Mouse (Mus musculus): ENCODE measurements at regions not wholly inside any gene's neighbourhood (a gene's known extent, or its start where the extent isn't known, plus 50 kb on each side); places are given as distances from the start of the nearest gene placed in this dataset.
"Not testable (repeated sequence)": the region's sequence is repeated elsewhere in the genome, so short reads cannot be mapped to it uniquely, and the experiment has no call there.

DNA sequence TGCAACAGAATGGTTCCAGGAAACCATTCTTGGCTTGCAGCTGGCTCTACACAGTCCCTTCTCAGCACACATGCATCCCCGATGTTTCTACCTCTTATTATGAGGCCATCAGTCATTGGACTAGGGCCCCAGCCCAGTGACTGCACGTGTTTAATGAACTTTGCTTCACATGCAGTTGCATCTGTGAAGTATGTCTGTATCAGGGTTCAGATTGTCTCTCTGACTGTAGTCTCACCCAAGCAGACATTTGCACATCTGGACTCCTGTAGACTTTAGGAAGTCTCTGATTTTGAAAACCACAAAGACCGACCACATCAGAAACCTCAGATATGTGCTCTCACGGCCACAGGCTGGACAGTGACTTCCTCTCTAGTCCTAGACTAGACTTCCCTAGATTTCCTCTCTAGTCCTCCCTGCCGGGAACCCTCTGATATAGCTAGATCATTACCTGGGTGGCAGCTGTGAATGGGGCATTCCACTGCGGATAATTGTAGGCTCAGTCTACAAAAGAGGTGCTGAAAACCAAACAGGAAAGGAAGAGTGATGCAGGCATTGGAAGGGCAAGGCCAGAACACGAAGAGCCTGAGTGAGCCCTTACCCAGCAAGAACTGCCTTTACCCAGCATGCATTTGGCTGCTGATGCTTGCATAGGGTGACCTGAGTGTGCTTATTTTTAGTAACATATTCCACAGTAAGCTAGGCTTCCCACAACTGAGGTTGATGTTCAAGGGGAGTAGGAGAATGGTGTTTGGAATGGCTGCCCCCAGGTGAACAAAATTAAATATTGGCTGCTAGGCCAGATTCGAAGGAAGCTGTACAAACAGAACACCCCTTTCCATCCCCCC is 123.5 kb downstream of the Pmp22 start:
- H3K36me3 ChIP-seq, result no peaks in the 10 kb centered on the region
- peaks cover 9% of the 10 kb centered on the region; the same call in 1 of the 2 replicates for H3K27me3 ChIP-seq (ENCODE audit: low read depth, poor library complexity, severe bottlenecking)
- peaks cover 11% of the 10 kb centered on the region for H3K4me1 ChIP-seq
- H3K27ac ChIP-seq (replicated peaks), result no peak overlapping the region
- H3K9me3 ChIP-seq (replicated peaks), result no peaks in the 10 kb centered on the region
- no peak for DNase-seq (ENCODE audit: low spot score)
- 88% methylated on average over 8 of the region's 8 CpGs for WGBS
- no peak overlapping the region for H3K4me3 ChIP-seq

DNA sequence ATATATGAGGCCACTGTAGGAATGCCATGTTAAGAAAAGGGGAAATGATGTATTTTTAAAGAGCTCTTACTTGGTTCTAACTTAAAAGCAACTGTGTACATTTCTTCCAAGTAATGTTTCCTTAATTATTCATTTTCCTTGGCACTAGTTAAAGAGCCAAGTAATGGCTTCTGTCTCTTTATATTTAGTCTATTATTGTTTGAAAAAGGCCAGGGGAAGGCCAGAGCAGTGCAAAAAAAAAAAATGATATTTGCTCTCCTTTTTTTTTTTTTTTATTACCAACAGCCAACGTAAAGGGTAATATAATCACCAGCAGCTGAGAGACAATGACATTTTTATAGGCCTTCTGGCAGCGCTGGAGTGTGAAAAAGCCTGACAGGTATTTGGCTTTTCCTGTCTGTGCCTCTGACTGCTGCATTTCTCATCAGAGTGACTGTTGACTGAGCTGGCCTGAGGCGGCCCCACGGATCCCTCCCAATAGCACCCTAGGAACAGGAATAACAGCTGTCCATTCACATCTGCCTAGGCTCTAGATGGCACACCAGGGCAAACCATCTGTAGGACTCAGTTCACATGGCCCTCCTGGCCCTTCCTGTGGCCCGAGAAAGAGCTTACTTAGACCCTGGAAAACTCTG is 124.3 kb downstream of the Pmp22 start:
- no peak overlapping the region; the same call in 1 of the 2 replicates for H3K27ac ChIP-seq (replicated peaks)
- H3K4me1 ChIP-seq, result peaks cover 11% of the 10 kb centered on the region
- no peaks in the 10 kb centered on the region for H3K9me3 ChIP-seq (replicated peaks)
- DNase-seq (ENCODE audit: low spot score), result no peak
- 73% methylated on average over 5 of the region's 5 CpGs for WGBS
- peaks cover 9% of the 10 kb centered on the region; the same call in 1 of the 2 replicates for H3K27me3 ChIP-seq (ENCODE audit: low read depth, poor library complexity, severe bottlenecking)
- H3K4me3 ChIP-seq, result no peak overlapping the region
- H3K36me3 ChIP-seq, result no peaks in the 10 kb centered on the region

DNA sequence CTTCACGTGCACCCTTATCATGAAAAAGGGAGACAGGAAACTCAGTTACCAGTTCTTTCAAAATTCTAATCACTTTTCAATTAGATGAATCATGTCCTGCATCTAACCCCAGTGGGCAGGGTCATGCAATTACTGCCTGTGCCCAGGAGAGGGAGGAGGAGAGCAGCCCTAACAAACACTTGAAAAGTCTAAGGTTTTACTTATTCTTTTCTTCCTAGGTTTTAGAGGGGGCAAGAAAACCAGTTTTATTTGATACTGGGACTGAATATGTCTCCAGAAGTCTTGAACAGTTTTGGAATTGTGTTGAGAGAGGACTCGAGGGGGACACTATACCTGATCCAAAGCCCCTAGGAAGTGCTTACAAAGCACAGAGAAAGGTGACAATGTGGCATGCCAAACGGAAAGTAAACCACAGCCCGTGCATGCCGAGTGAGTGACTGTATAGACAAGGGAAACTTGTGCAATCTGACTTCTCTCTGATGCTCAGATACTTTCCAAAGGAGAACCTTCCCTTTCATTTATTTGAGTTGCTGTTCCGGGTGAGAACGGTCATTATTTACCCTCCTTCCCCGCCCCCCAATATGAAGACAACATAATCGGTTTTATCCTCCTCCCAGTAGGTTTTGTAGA is 135.8 kb downstream of the Pmp22 start:
- no peaks in the 10 kb centered on the region for H3K9me3 ChIP-seq (replicated peaks)
- no peaks in the 10 kb centered on the region for H3K27me3 ChIP-seq (ENCODE audit: low read depth, poor library complexity, severe bottlenecking)
- no peak overlapping the region for H3K4me3 ChIP-seq
- H3K36me3 ChIP-seq, result no peaks in the 10 kb centered on the region
- H3K27ac ChIP-seq (replicated peaks), result no peak overlapping the region
- 59% methylated on average over 9 of the region's 9 CpGs for WGBS
- peaks cover 18% of the 10 kb centered on the region for H3K4me1 ChIP-seq
- peak; percentile 24 for DNase-seq (ENCODE audit: low spot score)

DNA sequence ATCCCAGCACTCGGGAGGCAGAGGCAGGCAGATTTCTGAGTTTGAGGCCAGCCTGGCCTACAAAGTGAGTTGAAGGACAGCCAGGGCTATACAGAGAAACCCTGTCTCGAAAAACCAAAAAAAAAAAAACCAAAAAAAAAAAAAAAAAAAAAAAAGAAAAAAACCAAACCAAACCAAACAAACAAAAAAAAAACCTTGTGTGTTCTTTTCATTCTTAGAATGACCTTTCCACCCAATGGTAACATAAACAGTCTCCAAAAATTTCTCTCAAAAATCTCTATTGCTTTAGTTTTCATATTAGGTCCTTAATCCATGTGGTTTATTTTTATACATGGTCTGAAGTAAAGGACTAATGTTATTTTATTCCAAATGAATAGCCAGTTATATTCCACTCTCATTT is 137.5 kb downstream of the Pmp22 start:
- not testable (repeated sequence) for H3K27me3 ChIP-seq (ENCODE audit: low read depth, poor library complexity, severe bottlenecking); DNase-seq (ENCODE audit: low spot score); H3K27ac ChIP-seq (replicated peaks); H3K4me3 ChIP-seq; H3K9me3 ChIP-seq (replicated peaks); H3K36me3 ChIP-seq
- peaks cover 25% of the 10 kb centered on the region for H3K4me1 ChIP-seq
- WGBS, result 73% methylated on average over 2 of the region's 2 CpGs

DNA sequence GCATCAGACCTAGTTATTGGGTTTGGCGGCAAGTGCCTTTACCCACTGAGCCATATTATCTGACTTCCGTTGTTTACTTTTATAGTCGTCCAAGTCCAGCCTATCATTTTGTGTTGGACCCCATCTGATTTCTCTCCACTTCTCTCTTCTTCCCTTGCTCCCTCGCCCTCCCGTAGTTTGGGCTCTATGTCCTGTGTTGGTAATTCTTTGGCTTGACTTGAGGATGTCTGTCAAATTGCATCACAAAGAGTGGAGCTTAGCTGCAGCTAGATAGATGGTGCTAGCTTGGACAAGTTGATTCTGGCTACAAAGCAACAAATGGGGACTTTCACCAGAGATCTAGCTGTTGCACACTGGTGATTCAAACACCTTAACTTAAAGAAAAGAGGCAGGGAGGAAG is 147.9 kb downstream of the Pmp22 start:
- no peaks in the 10 kb centered on the region for H3K36me3 ChIP-seq
- WGBS, result 83% methylated on average over 5 of the region's 5 CpGs
- H3K27ac ChIP-seq (replicated peaks), result no peak overlapping the region
- H3K4me1 ChIP-seq, result peaks cover 7% of the 10 kb centered on the region
- H3K27me3 ChIP-seq (ENCODE audit: low read depth, poor library complexity, severe bottlenecking), result peaks cover 14% of the 10 kb centered on the region; the same call in 1 of the 2 replicates
- H3K4me3 ChIP-seq, result no peak overlapping the region
- no peaks in the 10 kb centered on the region for H3K9me3 ChIP-seq (replicated peaks)
- no peak for DNase-seq (ENCODE audit: low spot score)

DNA sequence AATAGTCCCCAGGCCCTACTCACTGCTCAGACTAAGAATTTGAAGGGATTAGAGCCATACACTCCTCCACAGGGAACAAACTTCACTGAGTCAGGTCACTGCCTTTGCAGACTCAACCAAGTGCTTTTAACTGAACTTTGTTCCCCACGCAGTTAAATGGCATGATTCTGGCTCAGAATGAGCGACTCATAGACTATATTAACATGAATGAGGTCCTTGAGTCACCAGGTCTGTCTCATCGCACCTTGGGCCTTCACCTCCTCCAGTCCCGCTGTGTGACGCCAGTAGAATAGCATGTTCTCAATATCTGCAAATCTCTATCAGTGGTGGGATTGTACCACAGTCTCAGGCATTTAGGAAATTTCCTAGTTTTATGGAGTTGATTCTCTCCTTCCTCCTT is 153.1 kb downstream of the Pmp22 start:
- Histone ChIP-seq H3K27me3 (ENCODE audit: low read depth, poor library complexity, severe bottlenecking) (peaks cover 4% of the 10 kb centered on the region; the same call in 1 of the 2 replicates), H3K27ac (replicated peaks) (no peak overlapping the region), H3K4me3 (no peak overlapping the region), H3K36me3 (no peaks in the 10 kb centered on the region), H3K4me1 (no peaks in the 10 kb centered on the region), H3K9me3 (replicated peaks) (no peaks in the 10 kb centered on the region)
- WGBS, result 92% methylated on average over 5 of the region's 5 CpGs
- DNase-seq (ENCODE audit: low spot score), result no peak

DNA sequence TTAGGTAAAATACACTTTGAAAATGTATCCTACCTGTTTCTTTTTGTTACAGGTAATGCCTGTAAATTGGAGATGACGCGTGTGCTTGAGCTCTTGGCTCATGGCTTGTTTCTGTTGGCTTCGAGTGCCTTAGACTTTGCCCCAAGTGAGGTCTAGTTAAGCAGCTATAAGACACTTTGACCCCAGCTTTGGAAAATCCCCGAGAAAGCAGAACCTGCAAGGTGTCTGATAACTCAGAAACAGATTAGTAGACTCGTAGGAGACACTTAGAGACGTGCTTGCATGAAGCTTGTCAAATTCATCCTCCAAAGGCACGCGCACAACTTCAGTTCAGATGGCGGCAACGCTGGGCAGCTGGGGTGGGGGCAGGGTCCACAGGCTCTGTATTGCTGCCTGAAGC is 153.8 kb downstream of the Pmp22 start:
- Histone ChIP-seq H3K9me3 (replicated peaks) (no peaks in the 10 kb centered on the region), H3K4me1 (0 out of 2 replicates have a peak, but pooled peaks cover 1% of the 10 kb centered on the region), H3K27ac (replicated peaks) (no peak overlapping the region), H3K4me3 (no peak overlapping the region), H3K27me3 (ENCODE audit: low read depth, poor library complexity, severe bottlenecking) (no peaks in the 10 kb centered on the region), H3K36me3 (no peaks in the 10 kb centered on the region)
- no peak for DNase-seq (ENCODE audit: low spot score)
- 88% methylated on average over 10 of the region's 10 CpGs for WGBS

DNA sequence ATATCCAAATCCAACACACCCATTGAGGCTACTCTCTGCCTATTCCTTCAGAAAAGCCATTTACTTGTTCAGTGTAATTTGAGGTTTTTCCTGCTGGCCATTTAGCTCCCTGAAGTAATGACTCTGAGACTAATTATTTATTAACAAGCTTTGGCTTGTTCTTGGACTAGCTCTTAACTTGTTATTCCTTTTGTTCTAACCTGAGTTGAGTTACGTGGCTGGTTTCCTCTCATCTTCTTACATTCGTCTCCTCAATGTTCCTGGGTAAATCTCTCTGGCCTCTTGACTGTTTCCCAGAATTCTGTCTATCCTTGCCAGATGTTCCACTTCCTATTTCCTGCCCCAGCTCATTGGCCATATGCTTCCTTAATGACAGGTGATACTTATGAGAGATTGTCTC is 157.2 kb downstream of the Pmp22 start:
- Histone ChIP-seq H3K4me1 (0 out of 2 replicates have a peak, but pooled peaks cover 3% of the 10 kb centered on the region), H3K4me3 (no peak overlapping the region)
- 87% methylated on average over 2 of the region's 2 CpGs for WGBS

DNA sequence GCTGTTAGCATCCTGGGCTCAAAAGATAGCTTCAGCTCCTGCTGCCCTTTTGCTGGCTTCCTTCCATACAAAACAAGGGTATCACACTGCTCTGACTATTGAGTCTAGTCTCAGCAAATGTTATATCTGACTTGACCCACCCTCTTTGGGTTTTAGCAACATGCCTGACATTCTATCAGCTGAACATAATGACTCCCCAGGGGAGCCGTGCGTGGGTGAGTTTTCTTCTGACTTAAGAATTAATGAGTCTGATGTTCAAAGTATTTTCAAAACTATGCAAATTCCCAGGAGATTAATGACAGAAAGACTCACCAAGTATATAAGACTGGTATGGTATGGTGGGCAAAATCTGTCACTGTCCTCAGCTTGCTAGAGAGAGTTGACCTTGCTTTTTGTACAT is 159.0 kb downstream of the Pmp22 start:
- no peak overlapping the region for H3K27ac ChIP-seq (replicated peaks)
- no peaks in the 10 kb centered on the region for H3K27me3 ChIP-seq (ENCODE audit: low read depth, poor library complexity, severe bottlenecking)
- no peaks in the 10 kb centered on the region for H3K9me3 ChIP-seq (replicated peaks)
- WGBS, result 78% methylated on average over 2 of the region's 2 CpGs
- no peaks in the 10 kb centered on the region for H3K36me3 ChIP-seq
- no peak for DNase-seq (ENCODE audit: low spot score)
- 0 out of 2 replicates have a peak, but pooled peaks cover 3% of the 10 kb centered on the region for H3K4me1 ChIP-seq
- H3K4me3 ChIP-seq, result no peak overlapping the region

More for the DNA sequence above, 157.2 kb downstream of the Pmp22 start:
- Histone ChIP-seq H3K27ac (replicated peaks) (no peak overlapping the region), H3K27me3 (ENCODE audit: low read depth, poor library complexity, severe bottlenecking) (no peaks in the 10 kb centered on the region), H3K36me3 (no peaks in the 10 kb centered on the region), H3K9me3 (replicated peaks) (no peaks in the 10 kb centered on the region)
- DNase-seq (ENCODE audit: low spot score), result no peak

DNA sequence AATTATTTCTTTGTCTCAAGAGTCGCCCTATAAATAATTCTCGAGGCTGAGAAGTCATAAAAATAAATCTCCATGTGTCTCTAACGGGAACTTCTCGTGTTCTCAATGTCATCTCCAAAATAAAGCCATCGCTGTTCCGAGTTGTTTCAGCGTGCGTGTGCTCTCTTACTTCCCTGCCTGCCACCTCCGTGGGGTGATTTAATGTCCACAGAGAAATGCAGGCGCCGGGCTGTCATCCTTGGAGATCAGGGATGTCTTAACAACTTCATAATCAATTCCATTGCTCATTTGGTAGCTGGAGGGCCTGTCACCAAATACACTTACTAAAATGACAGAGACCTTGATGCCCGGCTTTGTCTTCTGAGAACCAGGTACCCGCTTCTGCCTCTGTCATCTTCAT is 161.8 kb downstream of the Pmp22 start:
- Histone ChIP-seq H3K4me3 (no peak overlapping the region), H3K27me3 (ENCODE audit: low read depth, poor library complexity, severe bottlenecking) (no peaks in the 10 kb centered on the region), H3K9me3 (replicated peaks) (no peaks in the 10 kb centered on the region), H3K36me3 (no peaks in the 10 kb centered on the region), H3K27ac (replicated peaks) (no peak overlapping the region), H3K4me1 (0 out of 2 replicates have a peak, but pooled peaks cover 3% of the 10 kb centered on the region)
- 94% methylated on average over 13 of the region's 13 CpGs for WGBS
- no peak for DNase-seq (ENCODE audit: low spot score)

DNA sequence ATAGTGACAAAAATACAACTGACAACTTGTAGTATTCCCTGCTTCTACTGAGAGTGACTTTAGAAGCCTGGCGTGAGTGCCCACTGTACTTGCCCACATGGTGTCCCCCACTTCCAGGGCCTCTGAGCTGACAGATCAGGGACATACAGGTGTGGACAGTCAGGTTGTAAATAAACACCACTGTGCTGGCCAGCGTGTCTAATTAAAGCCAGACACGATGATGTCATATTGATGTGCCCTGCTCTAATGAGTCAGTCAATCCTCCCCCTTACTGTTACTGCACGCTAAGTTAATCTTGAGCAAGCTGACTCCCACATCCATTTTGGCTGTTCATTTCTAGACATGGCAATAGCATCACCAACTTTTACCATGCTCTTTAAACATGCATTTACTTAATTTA is 164.7 kb downstream of the Pmp22 start:
- WGBS, result 85% methylated on average over 4 of the region's 4 CpGs
- Histone ChIP-seq H3K27ac (replicated peaks) (no peak overlapping the region), H3K9me3 (replicated peaks) (no peaks in the 10 kb centered on the region), H3K4me1 (no peaks in the 10 kb centered on the region), H3K27me3 (ENCODE audit: low read depth, poor library complexity, severe bottlenecking) (no peaks in the 10 kb centered on the region), H3K36me3 (no peaks in the 10 kb centered on the region), H3K4me3 (no peak overlapping the region)
- no peak for DNase-seq (ENCODE audit: low spot score)

DNA sequence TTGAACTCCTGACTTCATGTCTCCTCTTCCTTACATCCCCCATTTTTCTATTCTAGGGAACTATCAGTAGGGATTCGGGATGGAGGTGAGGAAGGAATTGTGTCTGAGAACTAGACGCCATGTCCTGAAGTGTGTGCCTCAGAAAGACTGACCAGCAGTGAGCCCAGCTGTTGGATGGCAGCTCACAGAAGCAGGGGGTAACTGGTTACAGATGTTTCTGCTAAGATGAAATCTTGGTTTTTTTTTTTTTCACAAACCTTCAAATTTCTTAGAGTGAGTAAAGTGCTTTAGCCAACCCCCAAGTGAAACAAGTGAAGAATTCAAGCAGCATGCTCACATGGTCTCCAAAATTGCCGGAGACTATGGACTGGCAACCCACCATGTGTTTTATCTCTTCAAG is 165.7 kb downstream of the Pmp22 start:
- no peaks in the 10 kb centered on the region for H3K36me3 ChIP-seq
- peaks cover 5% of the 10 kb centered on the region for H3K4me1 ChIP-seq
- H3K27me3 ChIP-seq (ENCODE audit: low read depth, poor library complexity, severe bottlenecking), result no peaks in the 10 kb centered on the region
- H3K9me3 ChIP-seq (replicated peaks), result no peaks in the 10 kb centered on the region
- no peak overlapping the region for H3K4me3 ChIP-seq
- no peak for DNase-seq (ENCODE audit: low spot score)
- WGBS, result 82% methylated on average over 3 of the region's 3 CpGs
- H3K27ac ChIP-seq (replicated peaks), result no peak overlapping the region

DNA sequence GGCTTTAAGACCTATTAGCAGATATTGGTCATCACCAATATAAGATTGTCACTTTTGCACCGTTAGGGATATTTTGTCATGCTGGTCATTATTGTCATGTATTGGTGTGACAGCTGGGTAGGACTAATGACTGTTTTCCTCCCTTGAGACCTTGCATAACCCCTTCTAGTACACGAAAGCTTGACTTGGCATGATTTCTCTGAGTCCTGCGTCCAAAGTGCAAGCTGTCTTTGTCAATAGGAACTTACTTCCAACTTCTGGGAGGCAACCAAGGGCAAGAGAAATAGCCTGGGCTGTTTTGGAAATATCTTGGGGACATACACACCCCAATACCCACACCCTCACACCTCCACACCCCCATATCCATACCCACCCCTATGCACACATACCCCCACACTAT is 167.7 kb downstream of the Pmp22 start:
- H3K4me1 ChIP-seq, result peaks cover 15% of the 10 kb centered on the region
- no peak for DNase-seq (ENCODE audit: low spot score)
- no peak overlapping the region for H3K27ac ChIP-seq (replicated peaks)
- no peaks in the 10 kb centered on the region for H3K36me3 ChIP-seq
- H3K4me3 ChIP-seq, result no peak overlapping the region
- no peaks in the 10 kb centered on the region for H3K9me3 ChIP-seq (replicated peaks)
- H3K27me3 ChIP-seq (ENCODE audit: low read depth, poor library complexity, severe bottlenecking), result no peaks in the 10 kb centered on the region; the same call in 1 of the 2 replicates
- WGBS, result 84% methylated on average over 3 of the region's 3 CpGs
